Mouse (Mus musculus): Measurements from ENCODE around the gene Slc22a15. TPM values are rescaled to one million over a fixed set of nuclear protein-coding genes. Genes with fewer than 3 reads are reported as not detected.
"Not testable (repeated sequence)": the region's sequence is repeated elsewhere in the genome, so short reads cannot be mapped to it uniquely, and the experiment has no call there.

Slc22a15 gene
- polyA plus RNA-seq, 1 experiment from 2014 or later = 5.0 TPM

DNA sequence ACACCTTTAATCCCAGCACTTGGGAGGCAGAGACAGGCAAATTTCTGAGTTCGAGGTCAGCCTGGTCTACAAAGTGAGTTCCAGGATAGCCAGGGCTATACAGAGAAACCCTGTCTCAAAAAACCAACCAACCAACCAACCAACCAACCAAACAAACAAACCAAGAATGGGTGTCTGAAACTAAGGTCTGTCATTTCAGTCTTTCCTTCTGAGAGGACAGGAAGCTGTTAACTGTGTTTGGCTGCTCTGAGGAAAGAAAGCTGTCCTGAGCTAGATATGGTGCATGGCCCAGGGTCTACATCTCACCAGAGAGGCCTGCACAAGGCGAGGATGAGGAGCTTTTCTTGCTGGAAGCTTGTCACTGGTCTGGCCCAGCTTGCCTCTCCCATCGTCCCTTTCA, 103.5 kb downstream of the Slc22a15 start:
- DNase-seq (ENCODE audit: low spot score, missing footprints); H3K4me3 ChIP-seq (ENCODE audit: low read depth, low read length); ATAC-seq (ENCODE audit: low FRiP score); H3K4me1 ChIP-seq (ENCODE audit: control insufficient read depth, insufficient read depth, low read length); H3K4me2 ChIP-seq; H3K9ac ChIP-seq (ENCODE audit: low read length); H3K36me3 ChIP-seq (ENCODE audit: control insufficient read depth, insufficient read depth, low read length); H3K27ac ChIP-seq (ENCODE audit: low read depth, low read length); H3K9me3 ChIP-seq (ENCODE audit: control insufficient read depth, low read length); H3K27me3 ChIP-seq (ENCODE audit: control insufficient read depth, insufficient read depth, low read length): not testable (repeated sequence)
- WGBS = 81% methylated on average over 3 of the region's 3 CpGs

DNA sequence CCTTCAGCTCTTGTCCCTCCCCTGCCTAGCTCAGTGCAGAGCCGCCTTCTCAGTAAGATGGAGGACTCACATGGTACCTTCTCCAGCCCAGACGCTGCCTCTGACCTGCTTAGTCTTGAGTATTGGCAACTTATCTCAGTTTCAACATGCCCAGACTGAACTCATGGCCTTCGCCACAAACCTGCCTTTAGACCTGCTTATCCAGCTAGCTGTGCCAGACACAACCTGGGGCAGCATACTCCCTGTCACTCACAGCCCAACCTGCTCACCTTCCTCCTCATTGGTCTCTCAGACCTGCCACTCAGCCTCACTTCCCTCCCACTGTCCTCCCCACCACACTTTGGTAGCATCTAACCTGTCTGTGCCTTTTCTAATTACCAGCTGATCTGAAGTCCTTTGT, 108.2 kb downstream of the Slc22a15 start:
- no peaks in the 10 kb centered on the region for H3K27me3 ChIP-seq (ENCODE audit: control insufficient read depth, insufficient read depth, low read length)
- H3K4me2 ChIP-seq = no peak overlapping the region
- no peak overlapping the region for H3K27ac ChIP-seq (ENCODE audit: low read depth, low read length)
- H3K4me1 ChIP-seq (ENCODE audit: control insufficient read depth, insufficient read depth, low read length) = no peaks in the 10 kb centered on the region
- ATAC-seq (ENCODE audit: low FRiP score) (no peak), DNase-seq (ENCODE audit: low spot score, missing footprints) (no peak)
- H3K36me3 ChIP-seq (ENCODE audit: control insufficient read depth, insufficient read depth, low read length) = no peaks in the 10 kb centered on the region
- WGBS = 88% methylated on average over 3 of the region's 3 CpGs
- H3K4me3 ChIP-seq (ENCODE audit: low read depth, low read length) = no peak overlapping the region
- no peak overlapping the region for H3K9ac ChIP-seq (ENCODE audit: low read length)
- H3K9me3 ChIP-seq (ENCODE audit: control insufficient read depth, low read length) = no peaks in the 10 kb centered on the region

DNA sequence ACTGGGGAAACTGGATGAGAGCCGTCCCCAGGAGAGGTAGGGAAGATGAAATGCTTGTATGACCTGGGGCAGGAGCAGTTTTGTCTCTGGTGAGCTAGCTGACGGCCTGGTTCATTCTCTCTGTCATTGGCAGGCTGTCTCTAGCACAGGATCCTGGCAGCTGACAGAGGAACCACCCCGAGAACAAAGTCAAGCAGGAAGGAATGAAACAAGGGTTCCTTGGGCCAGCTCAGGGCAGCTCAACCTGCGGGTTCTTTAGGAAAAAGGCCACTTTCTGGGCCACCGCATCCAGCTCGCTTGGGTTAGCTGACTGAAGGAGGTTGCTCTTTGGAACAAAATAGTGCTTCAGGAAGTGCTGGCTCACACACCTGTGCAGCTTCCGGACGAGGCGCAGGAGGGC, 109.5 kb downstream of the Slc22a15 start:
- no peaks in the 10 kb centered on the region for H3K4me1 ChIP-seq (ENCODE audit: control insufficient read depth, insufficient read depth, low read length)

DNA sequence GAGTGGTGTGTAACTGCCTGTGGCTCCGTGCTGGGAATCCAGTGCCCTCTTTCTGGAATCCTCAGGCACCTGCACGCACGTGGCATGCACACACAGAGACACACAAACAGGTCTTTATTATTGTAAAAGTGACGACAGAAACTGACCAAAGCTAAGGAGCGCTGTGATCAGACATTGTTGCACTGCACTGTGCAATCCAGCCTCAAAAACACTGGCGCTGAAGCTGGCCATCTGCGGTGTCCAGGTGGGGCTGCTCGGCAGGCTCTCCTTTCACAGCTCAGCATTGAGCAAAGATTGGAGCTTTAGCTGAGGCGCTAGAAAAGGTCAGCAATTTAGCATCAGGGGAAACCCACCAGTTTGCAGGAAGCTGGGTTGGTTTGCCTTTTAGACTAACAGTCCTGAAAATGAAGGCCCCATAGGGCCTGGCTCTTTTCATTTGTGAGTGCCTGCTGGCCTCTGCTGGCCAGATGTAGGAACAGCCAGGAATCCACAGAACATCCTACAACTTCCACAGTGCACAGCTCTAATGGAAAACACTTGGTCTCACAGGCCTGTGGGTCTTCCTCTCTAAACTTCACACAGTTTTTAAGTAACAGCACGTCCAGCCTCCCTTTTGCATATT, 111.8 kb downstream of the Slc22a15 start:
- no peak overlapping the region for H3K9ac ChIP-seq (ENCODE audit: low read length)
- ATAC-seq (ENCODE audit: low FRiP score) (peak; percentile 75), DNase-seq (ENCODE audit: low spot score, missing footprints) (peak; percentile 96)
- H3K4me3 ChIP-seq (ENCODE audit: low read depth, low read length) = no peak overlapping the region
- no peaks in the 10 kb centered on the region for H3K4me1 ChIP-seq (ENCODE audit: control insufficient read depth, insufficient read depth, low read length)
- WGBS = 66% methylated on average over 10 of the region's 10 CpGs
- H3K27me3 ChIP-seq (ENCODE audit: control insufficient read depth, insufficient read depth, low read length) = no peaks in the 10 kb centered on the region
- H3K4me2 ChIP-seq = no peak overlapping the region
- H3K9me3 ChIP-seq (ENCODE audit: control insufficient read depth, low read length) = no peaks in the 10 kb centered on the region
- no peaks in the 10 kb centered on the region for H3K36me3 ChIP-seq (ENCODE audit: control insufficient read depth, insufficient read depth, low read length)
- no peak overlapping the region for H3K27ac ChIP-seq (ENCODE audit: low read depth, low read length)

More for the DNA sequence above, 109.5 kb downstream of the Slc22a15 start:
- no peaks in the 10 kb centered on the region for H3K9me3 ChIP-seq (ENCODE audit: control insufficient read depth, low read length)
- H3K9ac ChIP-seq (ENCODE audit: low read length) = no peak overlapping the region
- ATAC-seq (ENCODE audit: low FRiP score) = no peak
- WGBS = 83% methylated on average over 9 of the region's 9 CpGs
- no peak overlapping the region for H3K4me2 ChIP-seq
- H3K4me3 ChIP-seq (ENCODE audit: low read depth, low read length) = no peak overlapping the region
- no peaks in the 10 kb centered on the region for H3K36me3 ChIP-seq (ENCODE audit: control insufficient read depth, insufficient read depth, low read length)
- no peak overlapping the region for H3K27ac ChIP-seq (ENCODE audit: low read depth, low read length)
- H3K27me3 ChIP-seq (ENCODE audit: control insufficient read depth, insufficient read depth, low read length) = no peaks in the 10 kb centered on the region
- DNase-seq (ENCODE audit: low spot score, missing footprints) = no peak

DNA sequence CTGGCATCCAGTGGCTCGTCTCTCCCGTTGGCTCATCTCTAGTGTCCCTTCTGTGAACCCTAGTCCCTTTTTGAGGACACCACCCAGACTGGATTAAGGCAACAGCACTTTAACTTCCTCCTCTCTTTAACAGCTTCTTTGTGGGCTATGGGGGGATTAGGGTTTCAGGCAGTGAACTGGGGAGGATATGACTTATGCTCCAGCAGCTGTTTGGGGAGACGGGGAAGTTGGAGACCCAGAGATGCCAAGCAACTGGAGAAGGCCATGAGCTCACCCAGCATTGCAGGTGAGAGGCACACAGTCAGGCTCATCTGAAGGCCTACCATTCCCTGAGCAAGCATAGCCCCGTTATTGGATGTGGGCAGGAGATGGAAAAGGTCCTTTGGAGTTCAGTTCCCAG, 112.3 kb downstream of the Slc22a15 start:
- no peak for ATAC-seq (ENCODE audit: low FRiP score)
- no peaks in the 10 kb centered on the region for H3K27me3 ChIP-seq (ENCODE audit: control insufficient read depth, insufficient read depth, low read length)
- DNase-seq (ENCODE audit: low spot score, missing footprints) = no peak
- no peak overlapping the region for H3K9ac ChIP-seq (ENCODE audit: low read length)
- H3K4me1 ChIP-seq (ENCODE audit: control insufficient read depth, insufficient read depth, low read length) = no peaks in the 10 kb centered on the region
- H3K36me3 ChIP-seq (ENCODE audit: control insufficient read depth, insufficient read depth, low read length) = no peaks in the 10 kb centered on the region
- no peak overlapping the region for H3K27ac ChIP-seq (ENCODE audit: low read depth, low read length)
- WGBS = 72% methylated on average over 4 of the region's 4 CpGs
- H3K4me2 ChIP-seq = no peak overlapping the region
- H3K9me3 ChIP-seq (ENCODE audit: control insufficient read depth, low read length) = no peaks in the 10 kb centered on the region
- H3K4me3 ChIP-seq (ENCODE audit: low read depth, low read length) = no peak overlapping the region

DNA sequence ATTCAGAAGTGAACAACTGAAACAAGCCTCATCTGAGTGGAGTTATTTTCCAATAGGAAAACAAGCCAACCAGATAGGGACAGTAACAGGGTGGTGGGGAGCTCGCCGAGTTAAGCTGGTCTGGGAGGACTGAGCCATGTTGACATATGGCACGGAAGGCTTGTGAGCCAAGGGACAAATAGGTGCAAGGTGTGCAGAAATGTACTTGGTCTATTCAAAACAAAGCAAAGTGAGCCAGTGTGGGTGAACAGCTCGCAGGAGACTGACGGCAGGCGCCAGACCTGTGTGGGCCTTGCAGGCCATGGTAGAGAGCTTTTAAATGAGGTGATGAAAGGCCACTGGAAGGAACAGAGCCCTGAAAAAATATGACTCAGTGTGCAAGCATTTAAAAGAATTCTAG, 116.6 kb downstream of the Slc22a15 start:
- peak overlapping the region; percentile 33; the same call in 1 of the 2 replicates for H3K9ac ChIP-seq (ENCODE audit: low read length)
- no peak overlapping the region for H3K27ac ChIP-seq (ENCODE audit: low read depth, low read length)
- WGBS = 88% methylated on average over 6 of the region's 6 CpGs
- H3K4me3 ChIP-seq (ENCODE audit: low read depth, low read length) = no peak overlapping the region
- peaks cover 8% of the 10 kb centered on the region for H3K4me1 ChIP-seq (ENCODE audit: control insufficient read depth, insufficient read depth, low read length)
- H3K4me2 ChIP-seq = no peak overlapping the region
- no peaks in the 10 kb centered on the region for H3K36me3 ChIP-seq (ENCODE audit: control insufficient read depth, insufficient read depth, low read length)
- DNase-seq (ENCODE audit: low spot score, missing footprints) = no peak
- H3K9me3 ChIP-seq (ENCODE audit: control insufficient read depth, low read length) = no peaks in the 10 kb centered on the region
- no peak for ATAC-seq (ENCODE audit: low FRiP score)
- H3K27me3 ChIP-seq (ENCODE audit: control insufficient read depth, insufficient read depth, low read length) = no peaks in the 10 kb centered on the region; the same call in 1 of the 2 replicates

DNA sequence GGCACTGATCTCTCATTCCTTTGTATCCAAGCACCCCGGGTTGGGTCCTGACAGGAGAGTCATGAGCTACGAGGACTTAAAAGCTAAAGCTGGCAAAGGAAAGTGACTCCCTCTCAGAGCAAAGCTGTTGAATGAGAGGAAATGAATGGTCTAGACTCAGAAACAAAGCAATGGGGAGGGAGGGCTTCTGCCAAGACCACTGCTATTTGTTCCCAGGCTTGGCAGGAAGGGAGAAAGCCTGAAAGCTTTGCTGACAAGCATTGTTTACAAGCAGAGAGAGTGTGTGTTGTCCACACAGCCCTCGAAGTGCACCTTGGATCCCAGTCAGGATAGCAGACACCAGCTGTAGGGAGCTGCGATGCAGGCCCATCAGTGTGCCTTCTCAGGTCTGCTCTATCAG, 117.3 kb downstream of the Slc22a15 start:
- Histone ChIP-seq H3K4me2 (no peak overlapping the region), H3K9ac (ENCODE audit: low read length) (peak overlapping the region; percentile 27; the same call in 1 of the 2 replicates), H3K4me3 (ENCODE audit: low read depth, low read length) (no peak overlapping the region), H3K9me3 (ENCODE audit: control insufficient read depth, low read length) (no peaks in the 10 kb centered on the region), H3K36me3 (ENCODE audit: control insufficient read depth, insufficient read depth, low read length) (no peaks in the 10 kb centered on the region), H3K27ac (ENCODE audit: low read depth, low read length) (no peak overlapping the region), H3K4me1 (ENCODE audit: control insufficient read depth, insufficient read depth, low read length) (peaks cover 8% of the 10 kb centered on the region), H3K27me3 (ENCODE audit: control insufficient read depth, insufficient read depth, low read length) (no peaks in the 10 kb centered on the region; the same call in 1 of the 2 replicates)
- DNase-seq (ENCODE audit: low spot score, missing footprints) = no peak
- WGBS = 57% methylated on average over 4 of the region's 4 CpGs
- ATAC-seq (ENCODE audit: low FRiP score) = no peak

DNA sequence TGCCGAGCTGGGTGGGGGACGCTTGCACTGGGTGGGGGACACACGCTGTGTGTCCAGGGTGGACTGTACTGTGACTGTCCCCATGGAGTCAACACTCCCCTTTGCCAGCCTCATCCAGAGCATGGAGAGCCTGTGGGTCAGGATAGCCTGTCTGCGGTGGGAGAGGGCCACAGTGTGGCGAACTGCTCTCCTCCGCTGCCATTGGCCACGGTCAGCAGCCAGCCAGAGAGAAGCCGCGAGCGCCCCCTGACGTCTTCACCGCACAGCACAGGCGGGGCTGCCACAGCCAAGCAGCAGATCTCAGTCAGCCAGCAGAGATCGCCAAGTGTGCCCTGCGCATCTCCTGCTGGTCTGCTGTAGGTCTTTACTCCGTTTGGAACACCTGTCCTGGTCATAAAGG, 118.1 kb downstream of the Slc22a15 start:
- Histone ChIP-seq H3K27me3 (ENCODE audit: control insufficient read depth, insufficient read depth, low read length) (no peaks in the 10 kb centered on the region; the same call in 1 of the 2 replicates), H3K4me2 (no peak overlapping the region), H3K4me3 (ENCODE audit: low read depth, low read length) (no peak overlapping the region), H3K27ac (ENCODE audit: low read depth, low read length) (no peak overlapping the region), H3K4me1 (ENCODE audit: control insufficient read depth, insufficient read depth, low read length) (peaks cover 8% of the 10 kb centered on the region), H3K9me3 (ENCODE audit: control insufficient read depth, low read length) (no peaks in the 10 kb centered on the region), H3K36me3 (ENCODE audit: control insufficient read depth, insufficient read depth, low read length) (no peaks in the 10 kb centered on the region), H3K9ac (ENCODE audit: low read length) (no peak overlapping the region)
- WGBS = 9% methylated on average over 16 of the region's 16 CpGs
- DNase-seq (ENCODE audit: low spot score, missing footprints) = peak; percentile 98
- peak; percentile 88 for ATAC-seq (ENCODE audit: low FRiP score)

Measured in midbrain, embryonic 11.5 days (tissue).